Mouse (Mus musculus): ENCODE measurements around the gene Zbtb37. TPM values are rescaled to one million over a fixed set of nuclear protein-coding genes. Genes with fewer than 3 reads are reported as not detected.

Zbtb37 gene
- polyA plus RNA-seq, 1 experiment from 2014 or later: 7.4 TPM

- no peaks in the 10 kb centered on the region for H3K27me3 ChIP-seq (ENCODE audit: control insufficient read depth, insufficient read depth, low read length)
These were observed 9.0 kb downstream of the Zbtb37 start for GRCm38 (mm10) chr1:161025410-161026210.

GRCm38 (mm10) chr1:161020051-161020450 is 14.6 kb downstream of the Zbtb37 start:
- Histone ChIP-seq H3K4me3 (replicated peaks; ENCODE audit: low read length) (no peak overlapping the region), H3K27me3 (ENCODE audit: control insufficient read depth, insufficient read depth, low read length) (no peaks in the 10 kb centered on the region), H3K9ac (ENCODE audit: low read length) (no peak overlapping the region), H3K9me3 (replicated peaks; ENCODE audit: control insufficient read depth, low read length) (no peaks in the 10 kb centered on the region), H3K27ac (ENCODE audit: low read length) (no peak overlapping the region), H3K4me1 (ENCODE audit: control insufficient read depth, insufficient read depth, low read length) (no peaks in the 10 kb centered on the region), H3K4me2 (ENCODE audit: low read depth, low read length) (no peak overlapping the region), H3K36me3 (ENCODE audit: control insufficient read depth, insufficient read depth, low read length) (0 out of 2 replicates have a peak, but pooled peaks cover 5% of the 10 kb centered on the region)
- ATAC-seq (ENCODE audit: insufficient read depth, low FRiP score): no peak
- 95% methylated on average over 14 of the region's 14 CpGs for WGBS

More at GRCm38 (mm10) chr1:161025410-161026210, 9.0 kb downstream of the Zbtb37 start:
- Histone ChIP-seq H3K27ac (ENCODE audit: low read length) (no peak overlapping the region), H3K36me3 (ENCODE audit: control insufficient read depth, insufficient read depth, low read length) (no peaks in the 10 kb centered on the region), H3K9me3 (replicated peaks; ENCODE audit: control insufficient read depth, low read length) (no peaks in the 10 kb centered on the region), H3K9ac (ENCODE audit: low read length) (no peak overlapping the region), H3K4me3 (replicated peaks; ENCODE audit: low read length) (no peak overlapping the region), H3K4me2 (ENCODE audit: low read depth, low read length) (no peak overlapping the region), H3K4me1 (ENCODE audit: control insufficient read depth, insufficient read depth, low read length) (no peaks in the 10 kb centered on the region)
- WGBS: 71% methylated on average over 5 of the region's 5 CpGs
- ATAC-seq (ENCODE audit: insufficient read depth, low FRiP score): peak; percentile 62

GRCm38 (mm10) chr1:161016378-161016777 is 18.3 kb downstream of the Zbtb37 start:
- H3K4me3 ChIP-seq (replicated peaks; ENCODE audit: low read length): no peak overlapping the region
- no peak overlapping the region for H3K27ac ChIP-seq (ENCODE audit: low read length)
- H3K4me2 ChIP-seq (ENCODE audit: low read depth, low read length): no peak overlapping the region
- 81% methylated on average over 2 of the region's 2 CpGs for WGBS
- H3K9ac ChIP-seq (ENCODE audit: low read length): no peak overlapping the region
- peaks cover 5% of the 10 kb centered on the region; the same call in 1 of the 2 replicates for H3K36me3 ChIP-seq (ENCODE audit: control insufficient read depth, insufficient read depth, low read length)
- ATAC-seq (ENCODE audit: insufficient read depth, low FRiP score): no peak
- no peaks in the 10 kb centered on the region for H3K4me1 ChIP-seq (ENCODE audit: control insufficient read depth, insufficient read depth, low read length)
- no peaks in the 10 kb centered on the region for H3K9me3 ChIP-seq (replicated peaks; ENCODE audit: control insufficient read depth, low read length)
- H3K27me3 ChIP-seq (ENCODE audit: control insufficient read depth, insufficient read depth, low read length): no peaks in the 10 kb centered on the region

- no peak overlapping the region for H3K9ac ChIP-seq (ENCODE audit: low read length)
- no peak overlapping the region for H3K4me3 ChIP-seq (replicated peaks; ENCODE audit: low read length)
- 77% methylated on average over 4 of the region's 4 CpGs for WGBS
- no peaks in the 10 kb centered on the region for H3K27me3 ChIP-seq (ENCODE audit: control insufficient read depth, insufficient read depth, low read length)
- no peaks in the 10 kb centered on the region; the same call in 1 of the 2 replicates for H3K36me3 ChIP-seq (ENCODE audit: control insufficient read depth, insufficient read depth, low read length)
- no peaks in the 10 kb centered on the region for H3K4me1 ChIP-seq (ENCODE audit: control insufficient read depth, insufficient read depth, low read length)
- no peaks in the 10 kb centered on the region for H3K9me3 ChIP-seq (replicated peaks; ENCODE audit: control insufficient read depth, low read length)
- no peak for ATAC-seq (ENCODE audit: insufficient read depth, low FRiP score)
- no peak overlapping the region for H3K27ac ChIP-seq (ENCODE audit: low read length)
- H3K4me2 ChIP-seq (ENCODE audit: low read depth, low read length): no peak overlapping the region
These were observed 24.2 kb downstream of the Zbtb37 start for GRCm38 (mm10) chr1:161010436-161010835.

GRCm38 (mm10) chr1:161008038-161008437 is 26.6 kb downstream of the Zbtb37 start:
- Histone ChIP-seq H3K4me1 (ENCODE audit: control insufficient read depth, insufficient read depth, low read length) (no peaks in the 10 kb centered on the region), H3K36me3 (ENCODE audit: control insufficient read depth, insufficient read depth, low read length) (no peaks in the 10 kb centered on the region), H3K4me2 (ENCODE audit: low read depth, low read length) (no peak overlapping the region), H3K9me3 (replicated peaks; ENCODE audit: control insufficient read depth, low read length) (no peaks in the 10 kb centered on the region), H3K27me3 (ENCODE audit: control insufficient read depth, insufficient read depth, low read length) (no peaks in the 10 kb centered on the region), H3K9ac (ENCODE audit: low read length) (no peak overlapping the region), H3K27ac (ENCODE audit: low read length) (no peak overlapping the region), H3K4me3 (replicated peaks; ENCODE audit: low read length) (no peak overlapping the region)
- 91% methylated on average over 2 of the region's 2 CpGs for WGBS
- ATAC-seq (ENCODE audit: insufficient read depth, low FRiP score): no peak

GRCm38 (mm10) chr1:161006471-161006870 is 28.2 kb downstream of the Zbtb37 start:
- no peak for ATAC-seq (ENCODE audit: insufficient read depth, low FRiP score)
- H3K36me3 ChIP-seq (ENCODE audit: control insufficient read depth, insufficient read depth, low read length): no peaks in the 10 kb centered on the region
- H3K4me3 ChIP-seq (replicated peaks; ENCODE audit: low read length): no peak overlapping the region
- no peaks in the 10 kb centered on the region for H3K27me3 ChIP-seq (ENCODE audit: control insufficient read depth, insufficient read depth, low read length)
- H3K27ac ChIP-seq (ENCODE audit: low read length): no peak overlapping the region
- H3K4me1 ChIP-seq (ENCODE audit: control insufficient read depth, insufficient read depth, low read length): no peaks in the 10 kb centered on the region
- no peak overlapping the region for H3K9ac ChIP-seq (ENCODE audit: low read length)
- no peaks in the 10 kb centered on the region for H3K9me3 ChIP-seq (replicated peaks; ENCODE audit: control insufficient read depth, low read length)
- H3K4me2 ChIP-seq (ENCODE audit: low read depth, low read length): no peak overlapping the region
- WGBS: 84% methylated on average over 5 of the region's 5 CpGs

- no peak overlapping the region for H3K4me2 ChIP-seq (ENCODE audit: low read depth, low read length)
- no peak overlapping the region for H3K9ac ChIP-seq (ENCODE audit: low read length)
- H3K36me3 ChIP-seq (ENCODE audit: control insufficient read depth, insufficient read depth, low read length): no peaks in the 10 kb centered on the region
- H3K4me1 ChIP-seq (ENCODE audit: control insufficient read depth, insufficient read depth, low read length): no peaks in the 10 kb centered on the region
- H3K4me3 ChIP-seq (replicated peaks; ENCODE audit: low read length): no peak overlapping the region
- no peak overlapping the region for H3K27ac ChIP-seq (ENCODE audit: low read length)
- H3K27me3 ChIP-seq (ENCODE audit: control insufficient read depth, insufficient read depth, low read length): no peaks in the 10 kb centered on the region
- H3K9me3 ChIP-seq (replicated peaks; ENCODE audit: control insufficient read depth, low read length): no peaks in the 10 kb centered on the region
- WGBS: 75% methylated on average over 3 of the region's 3 CpGs
- no peak for ATAC-seq (ENCODE audit: insufficient read depth, low FRiP score)
These were observed 29.1 kb downstream of the Zbtb37 start for GRCm38 (mm10) chr1:161005526-161005925.

GRCm38 (mm10) chr1:161004942-161005341 is 29.7 kb downstream of the Zbtb37 start:
- H3K9ac ChIP-seq (ENCODE audit: low read length): no peak overlapping the region
- no peak for ATAC-seq (ENCODE audit: insufficient read depth, low FRiP score)
- 77% methylated on average over 4 of the region's 4 CpGs for WGBS
- H3K4me2 ChIP-seq (ENCODE audit: low read depth, low read length): no peak overlapping the region
- H3K36me3 ChIP-seq (ENCODE audit: control insufficient read depth, insufficient read depth, low read length): no peaks in the 10 kb centered on the region
- H3K27me3 ChIP-seq (ENCODE audit: control insufficient read depth, insufficient read depth, low read length): no peaks in the 10 kb centered on the region
- no peaks in the 10 kb centered on the region for H3K4me1 ChIP-seq (ENCODE audit: control insufficient read depth, insufficient read depth, low read length)
- no peak overlapping the region for H3K4me3 ChIP-seq (replicated peaks; ENCODE audit: low read length)
- no peak overlapping the region for H3K27ac ChIP-seq (ENCODE audit: low read length)
- no peaks in the 10 kb centered on the region for H3K9me3 ChIP-seq (replicated peaks; ENCODE audit: control insufficient read depth, low read length)

GRCm38 (mm10) chr1:160993851-160994250 is 40.8 kb downstream of the Zbtb37 start:
- 81% methylated on average over 6 of the region's 6 CpGs for WGBS
- Histone ChIP-seq H3K4me1 (ENCODE audit: control insufficient read depth, insufficient read depth, low read length) (no peaks in the 10 kb centered on the region), H3K27ac (ENCODE audit: low read length) (no peak overlapping the region), H3K4me3 (replicated peaks; ENCODE audit: low read length) (no peak overlapping the region), H3K9ac (ENCODE audit: low read length) (no peak overlapping the region), H3K9me3 (replicated peaks; ENCODE audit: control insufficient read depth, low read length) (no peaks in the 10 kb centered on the region), H3K36me3 (ENCODE audit: control insufficient read depth, insufficient read depth, low read length) (no peaks in the 10 kb centered on the region), H3K4me2 (ENCODE audit: low read depth, low read length) (no peak overlapping the region), H3K27me3 (ENCODE audit: control insufficient read depth, insufficient read depth, low read length) (no peaks in the 10 kb centered on the region)
- no peak for ATAC-seq (ENCODE audit: insufficient read depth, low FRiP score)
